Mouse (Mus musculus) brain, embryonic 14.5 days (tissue): ENCODE measurements around the gene Cpt1b.

ENCODE experiments used
- CTCF ChIP-seq: fragments of 200-500 bp; IDR thresholded peaks from 2 replicates; pipeline ENCODE4 v1.5.1; 2012; ENCODE audit warnings: inconsistent platforms, mild to moderate bottlenecking, moderate library complexity, borderline replicate concordance; ENCODE audit not compliant: insufficient read depth, insufficient read length; ENCODE audit errors: extremely low read depth
- POLR2A ChIP-seq: fragments of 200-500 bp; IDR thresholded peaks from 2 replicates; pipeline ENCODE4 v1.6.1; 2012; ENCODE audit warnings: mild to moderate bottlenecking, inconsistent platforms, borderline replicate concordance; ENCODE audit not compliant: poor library complexity, insufficient read depth, insufficient read length, severe bottlenecking; ENCODE audit errors: extremely low read depth

- TF ChIP-seq CTCF (no peak), POLR2A (no peak)
Observed at GRCm38 (mm10) chr15:89404831-89405623, 20.6 kb downstream of the Cpt1b start.
